Mouse (Mus musculus) liver, adult 2 months (tissue): ENCODE measurements at regions not wholly inside any gene's neighbourhood (a gene's known extent, or its start where the extent isn't known, plus 50 kb on each side); places are given as distances from the start of the nearest gene placed in this dataset.

Experiments used
- DNase-seq: peaks from one replicate; pipeline ENCODE4 v3.0.0-alpha.2; 2011; ENCODE audit warnings: low read depth, low spot score; ENCODE audit errors: extremely low read depth
- H3K27ac ChIP-seq: fragments of 200-500 bp; replicated peaks from 2 replicates; pipeline ENCODE4 v1.5.1; 2012; ENCODE audit warnings: low read depth, mild to moderate bottlenecking, control low read depth, inconsistent platforms, low read length; ENCODE audit not compliant: insufficient read depth
- H3K27me3 ChIP-seq: fragments of 200-500 bp; 2 replicates; pipeline ENCODE4 v1.6.1; 2012; ENCODE audit warnings: mild to moderate bottlenecking, moderate library complexity, low read length, inconsistent platforms; ENCODE audit not compliant: control insufficient read depth, insufficient read depth
- H3K36me3 ChIP-seq: fragments of 200-500 bp; 2 replicates; pipeline ENCODE4 v1.6.1; 2012; ENCODE audit warnings: low read length, inconsistent platforms; ENCODE audit not compliant: control insufficient read depth, insufficient read depth
- H3K4me1 ChIP-seq: fragments of 200-500 bp; 2 replicates; pipeline ENCODE4 v1.6.1; 2011; ENCODE audit warnings: low read length; ENCODE audit not compliant: control insufficient read depth, insufficient read depth
- H3K4me3 ChIP-seq: fragments of 200-500 bp; 2 replicates; pipeline ENCODE4 v1.5.1; 2011; ENCODE audit warnings: low read depth, mild to moderate bottlenecking, control low read depth, low read length, moderate library complexity; ENCODE audit not compliant: insufficient read depth
- H3K79me2 ChIP-seq: fragments of 200-500 bp; 2 replicates; pipeline ENCODE4 v1.6.1; 2012; ENCODE audit warnings: inconsistent platforms, mild to moderate bottlenecking, low read length, moderate library complexity; ENCODE audit not compliant: control insufficient read depth, insufficient read depth
- H3K9ac ChIP-seq: fragments of 200-500 bp; 2 replicates; pipeline ENCODE4 v1.6.1; 2012; ENCODE audit warnings: low read depth, mild to moderate bottlenecking, control low read depth, inconsistent platforms, low read length
- CTCF ChIP-seq: fragments of 200-500 bp; IDR thresholded peaks from 2 replicates; pipeline ENCODE4 v1.5.1; 2011; ENCODE audit warnings: low read depth, low read length, control low read depth
- POLR2A ChIP-seq: fragments of 200-500 bp; IDR thresholded peaks from 2 replicates; pipeline ENCODE4 v1.6.1; 2011; ENCODE audit warnings: low read length, control low read depth; ENCODE audit not compliant: insufficient read depth; ENCODE audit errors: extremely low read depth
- whole genome bisulfite sequencing: fragments of 180-500 bp; shearing (Covaris S2); methylation state at CpG from one replicate; pipeline ENCODE4 v1.1.7; 2018; 5-methylcytosine and 5-hydroxymethylcytosine counted together

DNA sequence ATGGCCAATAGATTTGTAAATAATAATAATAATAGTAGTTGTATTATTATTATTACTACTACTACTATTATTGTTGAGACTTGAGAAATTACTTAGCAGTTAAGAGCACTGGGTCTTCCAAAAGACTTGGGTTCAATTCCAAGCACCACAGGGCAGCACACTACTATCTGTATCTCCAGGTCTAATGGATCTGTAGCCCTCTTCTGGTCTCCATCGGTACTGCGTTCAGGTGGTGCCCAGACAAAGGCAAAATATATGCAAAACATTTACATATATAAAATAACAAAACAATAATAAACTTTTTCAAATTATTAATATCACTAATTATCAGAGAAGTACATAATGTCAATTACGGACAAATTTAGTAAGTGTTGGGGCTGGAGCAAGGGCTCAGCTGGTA lies 69.1 kb upstream of the Rad23b start:
- no peaks in the 10 kb centered on the region for H3K79me2 ChIP-seq
- H3K4me3 ChIP-seq = no peak overlapping the region
- peak; percentile 37; the same call in 1 of the 2 replicates for TF ChIP-seq CTCF
- TF ChIP-seq POLR2A = no peak
- H3K36me3 ChIP-seq = no peaks in the 10 kb centered on the region
- no peaks in the 10 kb centered on the region for H3K4me1 ChIP-seq
- 82% methylated on average over 3 of the region's 3 CpGs for WGBS
- H3K9ac ChIP-seq = no peak overlapping the region
- H3K27me3 ChIP-seq = no peaks in the 10 kb centered on the region
- no peak for DNase-seq
- no peak overlapping the region for H3K27ac ChIP-seq

- H3K27ac ChIP-seq = no peak overlapping the region
- DNase-seq = peak; percentile 7
- no peak overlapping the region for H3K4me3 ChIP-seq
- no peaks in the 10 kb centered on the region for H3K36me3 ChIP-seq
- H3K4me1 ChIP-seq = no peaks in the 10 kb centered on the region
- no peak overlapping the region for H3K9ac ChIP-seq
- WGBS = 82% methylated on average over 14 of the region's 14 CpGs
- no peaks in the 10 kb centered on the region for H3K79me2 ChIP-seq
- TF ChIP-seq POLR2A (no peak), CTCF (no peak)
- no peaks in the 10 kb centered on the region for H3K27me3 ChIP-seq
Observed at GRCm38 (mm10) chr4:55281486-55282096, 68.3 kb upstream of the Rad23b start.

DNA sequence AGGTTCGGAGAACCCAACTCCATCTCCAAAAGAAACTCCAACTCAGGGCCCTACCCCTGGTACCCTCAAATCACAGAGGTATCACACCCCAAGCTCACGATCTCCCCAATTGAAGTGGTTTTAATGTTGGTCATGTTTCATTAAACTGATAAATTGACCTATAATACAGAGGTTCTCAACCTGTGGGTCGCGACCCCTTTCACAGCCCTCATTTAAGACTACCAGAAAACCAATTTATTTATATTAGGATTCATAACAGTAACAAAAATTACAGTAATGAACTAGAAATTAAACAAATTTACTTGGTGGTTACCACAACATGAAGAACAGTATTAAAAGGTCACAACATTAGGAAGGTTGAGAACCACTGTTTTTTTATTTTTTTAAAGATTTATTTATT lies 67.4 kb upstream of the Rad23b start:
- no peaks in the 10 kb centered on the region for H3K36me3 ChIP-seq
- 95% methylated on average over 4 of the region's 4 CpGs for WGBS
- no peaks in the 10 kb centered on the region for H3K27me3 ChIP-seq
- no peaks in the 10 kb centered on the region for H3K79me2 ChIP-seq
- no peak overlapping the region for H3K9ac ChIP-seq
- DNase-seq = no peak
- TF ChIP-seq CTCF (no peak), POLR2A (no peak)
- H3K4me3 ChIP-seq = no peak overlapping the region
- no peak overlapping the region for H3K27ac ChIP-seq
- H3K4me1 ChIP-seq = no peaks in the 10 kb centered on the region

GRCm38 (mm10) chr4:55284722-55285225 lies 65.1 kb upstream of the Rad23b start:
- Histone ChIP-seq H3K27me3 (no peaks in the 10 kb centered on the region), H3K9ac (no peak overlapping the region), H3K4me1 (no peaks in the 10 kb centered on the region), H3K36me3 (no peaks in the 10 kb centered on the region), H3K79me2 (no peaks in the 10 kb centered on the region), H3K4me3 (no peak overlapping the region), H3K27ac (no peak overlapping the region)
- 60% methylated on average over 3 of the region's 3 CpGs for WGBS
- TF ChIP-seq POLR2A = no peak
- TF ChIP-seq CTCF = no peak
- DNase-seq = peak; percentile 24

- no peak overlapping the region for H3K27ac ChIP-seq
- TF ChIP-seq POLR2A (no peak), CTCF (0 out of 2 replicates have a peak, but pooled peaks have one; percentile 20)
- peak; percentile 69 for DNase-seq
- H3K4me1 ChIP-seq = no peaks in the 10 kb centered on the region
- H3K4me3 ChIP-seq = no peak overlapping the region
- H3K9ac ChIP-seq = no peak overlapping the region
- H3K79me2 ChIP-seq = no peaks in the 10 kb centered on the region
- whole genome bisulfite sequencing = 3% methylated on average over 5 of the region's 5 CpGs
- no peaks in the 10 kb centered on the region for H3K27me3 ChIP-seq
- no peaks in the 10 kb centered on the region for H3K36me3 ChIP-seq
Observed at GRCm38 (mm10) chr4:55285641-55286040, 64.2 kb upstream of the Rad23b start.

DNA sequence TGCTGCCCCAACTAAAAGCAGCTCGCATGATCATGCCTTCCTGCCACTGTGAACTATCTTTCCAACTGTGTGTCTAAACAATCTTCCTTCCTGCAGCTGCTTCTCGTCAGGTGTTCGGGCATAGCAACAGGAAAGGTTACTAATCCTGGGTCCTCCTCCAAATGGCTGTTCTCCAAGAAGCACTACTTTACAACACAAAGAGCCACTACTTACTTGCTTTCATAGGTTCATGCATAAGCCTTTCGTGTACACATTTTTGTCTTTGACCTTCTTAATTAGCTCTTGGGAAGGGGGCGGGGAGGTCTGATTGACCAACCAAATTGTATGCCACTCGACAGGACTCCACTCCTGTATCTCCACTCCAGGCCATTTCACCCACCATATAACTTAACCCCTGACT lies 61.4 kb upstream of the Rad23b start:
- Histone ChIP-seq H3K36me3 (no peaks in the 10 kb centered on the region), H3K79me2 (no peaks in the 10 kb centered on the region), H3K4me1 (no peaks in the 10 kb centered on the region), H3K4me3 (no peak overlapping the region), H3K27ac (no peak overlapping the region), H3K9ac (no peak overlapping the region), H3K27me3 (no peaks in the 10 kb centered on the region)
- 83% methylated on average over 6 of the region's 6 CpGs for WGBS
- DNase-seq = no peak
- no peak for TF ChIP-seq POLR2A
- no peak for TF ChIP-seq CTCF
